Mouse (Mus musculus): ENCODE data around the gene Appl2. TPM values are rescaled to one million over a fixed set of nuclear protein-coding genes. Genes with fewer than 3 reads are reported as not detected.

Gene Appl2
- total and polyA plus RNA-seq, 3 experiments = 0.15 to 0.99 TPM; not detected in 1

DNA sequence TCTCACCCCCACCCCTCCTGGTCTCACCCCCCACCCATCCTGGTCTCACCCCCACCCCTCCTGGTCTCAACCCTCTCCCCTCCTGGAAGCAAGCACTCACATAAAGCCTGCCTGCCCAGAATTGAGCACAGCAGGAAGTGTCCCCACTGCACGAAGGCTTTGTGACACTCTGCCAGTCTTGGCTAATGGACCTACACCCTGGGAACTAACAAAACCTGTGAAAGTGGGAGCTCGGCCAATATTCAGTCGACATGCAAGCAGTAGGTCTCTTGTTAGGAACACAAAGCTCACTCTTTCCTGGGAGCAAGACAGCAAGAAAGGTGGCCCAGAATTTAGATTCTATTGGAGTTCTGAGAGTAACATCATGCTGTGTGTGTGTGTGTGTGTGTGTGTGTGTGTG is 17.6 kb downstream of the Appl2 start:
- Histone ChIP-seq H3K9me3 (replicated peaks; ENCODE audit: insufficient read depth, low read length) (no peaks in the 10 kb centered on the region), H3K79me2 (ENCODE audit: control insufficient read depth, insufficient read depth, low read length, poor library complexity) (no peaks in the 10 kb centered on the region), H3K36me3 (ENCODE audit: control insufficient read depth in 1 of 2, insufficient read depth in 2 of 2, low read length in 2 of 2) (no peaks in the 10 kb centered on the region), H3K27ac (ENCODE audit: control insufficient read depth, low read depth, low read length) (no peak overlapping the region), H3K27me3 (ENCODE audit: control insufficient read depth in 1 of 2, insufficient read depth in 2 of 2, low read length in 2 of 2) (peaks cover 0 to 2% of the 10 kb centered on the region in 2 experiments; a peak in 1 of 4 replicates), H3K4me3 (ENCODE audit: control insufficient read depth in 1 of 2, insufficient read depth in 1 of 2, low read depth in 2 of 2, low read length in 2 of 2) (no peak overlapping the region), H3K4me1 (ENCODE audit: control insufficient read depth in 1 of 2, insufficient read depth in 2 of 2, low read length in 2 of 2) (peaks cover 0 to 2% of the 10 kb centered on the region in 2 experiments; a peak in 1 of 4 replicates), H3K9ac (ENCODE audit: control insufficient read depth, low read depth, low read length, poor library complexity, severe bottlenecking) (no peak overlapping the region)
- TF ChIP-seq MYC (IDR thresholded peaks at IDR 0.05; ENCODE audit: low read depth, low read length) (no peak), CTCF (IDR thresholded peaks at IDR 0.05 in 2 of 3, conservative IDR thresholded peaks at IDR 0.05 in 1 of 3; ENCODE audit: control insufficient read depth in 1 of 3, insufficient read depth in 1 of 3, low read depth in 2 of 3, low read length in 3 of 3, poor library complexity in 1 of 3, severe bottlenecking in 1 of 3) (no peak), ZMIZ1 (IDR thresholded peaks at IDR 0.05; ENCODE audit: low read depth, low read length) (no peak), KAT2A (conservative IDR thresholded peaks at IDR 0.05; ENCODE audit: low read depth, low read length) (no peak), TAL1 (IDR thresholded peaks at IDR 0.05; ENCODE audit: low read length) (no peak), ZKSCAN1 (IDR thresholded peaks at IDR 0.05; ENCODE audit: low read depth, low read length) (no peak), MAFK (IDR thresholded peaks at IDR 0.05; ENCODE audit: borderline replicate concordance, low read depth, low read length) (no peak), JUND (IDR thresholded peaks at IDR 0.05; ENCODE audit: low read depth, low read length) (no peak)
- no peak for DNase-seq (ENCODE audit: low read depth, low spot score)

GRCm38 (mm10) chr10:83629878-83630277 is 18.7 kb downstream of the Appl2 start:
- no peaks in the 10 kb centered on the region for H3K79me2 ChIP-seq (ENCODE audit: control insufficient read depth, insufficient read depth, low read length, poor library complexity)
- no peak for TF ChIP-seq TAL1 (IDR thresholded peaks at IDR 0.05; ENCODE audit: low read length)
- TF ChIP-seq NRF1 (IDR thresholded peaks at IDR 0.05; ENCODE audit: insufficient read depth, low read depth, low read length, poor library complexity, severe bottlenecking) = no peak
- TF ChIP-seq MYC (IDR thresholded peaks at IDR 0.05; ENCODE audit: low read depth, low read length) = no peak
- no peak for TF ChIP-seq USF2 (IDR thresholded peaks at IDR 0.05; ENCODE audit: borderline replicate concordance in 1 of 2, insufficient read depth in 1 of 2, low read depth in 1 of 2, low read length in 2 of 2)
- no peak for TF ChIP-seq RAD21 (IDR thresholded peaks at IDR 0.05; ENCODE audit: low read depth, low read length)
- TF ChIP-seq GATA1 (IDR thresholded peaks at IDR 0.05; ENCODE audit: low read depth, low read length) = no peak
- TF ChIP-seq POLR2AphosphoS5 (IDR thresholded peaks at IDR 0.05; ENCODE audit: borderline replicate concordance, low read depth, low read length) = no peak
- TF ChIP-seq NELFE (IDR thresholded peaks at IDR 0.05; ENCODE audit: low read depth, low read length) = no peak
- no peak for TF ChIP-seq MAZ (IDR thresholded peaks at IDR 0.05; ENCODE audit: low read depth, low read length)
- TF ChIP-seq POLR2A (IDR thresholded peaks at IDR 0.05; ENCODE audit: control insufficient read depth in 1 of 2, insufficient read depth in 1 of 2, low read depth in 1 of 2, low read length in 2 of 2, poor library complexity in 1 of 2) = no peak
- no peak for TF ChIP-seq E2F4 (IDR thresholded peaks at IDR 0.05; ENCODE audit: borderline replicate concordance, low read depth, low read length)
- TF ChIP-seq GABPA (IDR thresholded peaks at IDR 0.05; ENCODE audit: low read depth, low read length) = no peak
- TF ChIP-seq BHLHE40 (IDR thresholded peaks at IDR 0.05; ENCODE audit: borderline replicate concordance, low read depth, low read length) = no peak
- no peak for TF ChIP-seq MAFK (IDR thresholded peaks at IDR 0.05; ENCODE audit: borderline replicate concordance, low read depth, low read length)
- TF ChIP-seq MEF2A (IDR thresholded peaks at IDR 0.05; ENCODE audit: extremely low read depth, insufficient replicate concordance, low read depth, low read length, poor library complexity, severe bottlenecking) = no peak
- no peak for TF ChIP-seq MXI1 (IDR thresholded peaks at IDR 0.05; ENCODE audit: low read depth, low read length)
- no peak for TF ChIP-seq ETS1 (IDR thresholded peaks at IDR 0.05; ENCODE audit: low read depth, low read length)
- no peak for TF ChIP-seq POLR2AphosphoS2 (IDR thresholded peaks at IDR 0.05; ENCODE audit: low read length)
- no peak overlapping the region for H3K9ac ChIP-seq (ENCODE audit: control insufficient read depth, low read depth, low read length, poor library complexity, severe bottlenecking)
- H3K27ac ChIP-seq (ENCODE audit: control insufficient read depth, low read depth, low read length) = no peak overlapping the region
- H3K4me3 ChIP-seq (ENCODE audit: control insufficient read depth in 1 of 2, insufficient read depth in 1 of 2, low read depth in 2 of 2, low read length in 2 of 2) = no peak overlapping the region
- no peaks in the 10 kb centered on the region for H3K36me3 ChIP-seq (ENCODE audit: control insufficient read depth in 1 of 2, insufficient read depth in 2 of 2, low read length in 2 of 2)
- no peak for DNase-seq (ENCODE audit: low read depth, low spot score)
- peaks cover 0 to 2% of the 10 kb centered on the region in 2 experiments; a peak in 1 of 4 replicates for H3K27me3 ChIP-seq (ENCODE audit: control insufficient read depth in 1 of 2, insufficient read depth in 2 of 2, low read length in 2 of 2)
- peaks cover 0 to 1% of the 10 kb centered on the region in 2 experiments; a peak in 1 of 4 replicates for H3K4me1 ChIP-seq (ENCODE audit: control insufficient read depth in 1 of 2, insufficient read depth in 2 of 2, low read length in 2 of 2)
- H3K9me3 ChIP-seq (replicated peaks; ENCODE audit: insufficient read depth, low read length) = no peaks in the 10 kb centered on the region
